Comparison of ENCODE assay signal across 8 mouse cellular contexts in genomic region chr6:40471720-40472010, GRCm38 (mm10). TPM values are rescaled to one million over a fixed set of nuclear protein-coding genes. Genes with fewer than 3 reads are reported as not detected.
DNase-seq lines count a peak whose midpoint lies in the region; ATAC-seq and TF ChIP-seq lines count a peak whose summit lies in the region.

No protein-coding gene starts in this region.

- H3K4me3 ChIP-seq in heart, embryonic 11.5 days (ENCODE audit: low read depth, low read length): peak overlapping the region; percentile 80
- H3K4me3 ChIP-seq in CH12.LX (replicated peaks in 1 of 3; ENCODE audit: low read depth in 2 of 3, low read length in 2 of 3, poor library complexity in 1 of 3): peak overlapping the region; percentile 74 to 96 (median 85)
- H3K4me3 ChIP-seq in forebrain, embryonic 12.5 days (replicated peaks): peak overlapping the region; percentile 76
- H3K4me3 ChIP-seq in liver, embryonic 14.5 days (ENCODE audit: insufficient read depth in 1 of 2, low read depth in 2 of 2, low read length in 2 of 2): peak overlapping the region; percentile 63 to 90

- H3K36me3 ChIP-seq in heart, embryonic 11.5 days (ENCODE audit: control insufficient read depth, insufficient read depth, low read length): peaks cover 18% of the 10 kb centered on the region
- H3K36me3 ChIP-seq in CH12.LX (replicated peaks in 1 of 2; ENCODE audit: control insufficient read depth in 1 of 2, insufficient read depth in 1 of 2, low read length in 1 of 2): peaks cover 28 to 34% of the 10 kb centered on the region in 2 experiments
- H3K36me3 ChIP-seq in forebrain, embryonic 12.5 days (replicated peaks): peaks cover 31% of the 10 kb centered on the region
- peaks cover 16% of the 10 kb centered on the region for H3K36me3 ChIP-seq in liver, embryonic 14.5 days (replicated peaks; ENCODE audit: control insufficient read depth, insufficient read depth, low read depth)

- no peaks in the 10 kb centered on the region for H3K27me3 ChIP-seq in heart, embryonic 11.5 days (ENCODE audit: control insufficient read depth, insufficient read depth, low read length)
- no peaks in the 10 kb centered on the region for H3K27me3 ChIP-seq in CH12.LX (replicated peaks)
- no peaks in the 10 kb centered on the region for H3K27me3 ChIP-seq in forebrain, embryonic 12.5 days
- H3K27me3 ChIP-seq in liver, embryonic 14.5 days (ENCODE audit: control insufficient read depth, insufficient read depth, low read length): no peaks in the 10 kb centered on the region

- peaks cover 4% of the 10 kb centered on the region for H3K4me1 ChIP-seq in heart, embryonic 11.5 days (ENCODE audit: control insufficient read depth, insufficient read depth, low read length)
- peaks cover 0 to 42% of the 10 kb centered on the region in 2 experiments; a peak in 2 of 4 replicates for H3K4me1 ChIP-seq in CH12.LX (ENCODE audit: control insufficient read depth in 1 of 2, insufficient read depth in 2 of 2)
- peaks cover 7% of the 10 kb centered on the region for H3K4me1 ChIP-seq in forebrain, embryonic 12.5 days
- peaks cover 3 to 4% of the 10 kb centered on the region in 2 experiments; a peak in 3 of 4 replicates for H3K4me1 ChIP-seq in liver, embryonic 14.5 days (replicated peaks; ENCODE audit: control insufficient read depth in 2 of 2, insufficient read depth in 2 of 2, low read length in 1 of 2)

- H3K79me2 ChIP-seq in CH12.LX (replicated peaks; ENCODE audit: control insufficient read depth, extremely low read depth, insufficient read depth, poor library complexity, severe bottlenecking): peaks cover 16% of the 10 kb centered on the region

- in situ Hi-C loops in CH12.LX (cut with MboI; ENCODE audit: low pct_ligation_motif_present, low pct_unique_long_range_greater_than_20kb, low sequenced_read_pairs): no loop called here

- no peaks in the 10 kb centered on the region for H3K9me3 ChIP-seq in heart, embryonic 11.5 days (replicated peaks; ENCODE audit: control insufficient read depth, low read length)
- H3K9me3 ChIP-seq in CH12.LX (replicated peaks; ENCODE audit: low read length): peaks cover 4% of the 10 kb centered on the region
- no peaks in the 10 kb centered on the region for H3K9me3 ChIP-seq in forebrain, embryonic 12.5 days
- H3K9me3 ChIP-seq in liver, embryonic 14.5 days (ENCODE audit: control insufficient read depth, low read length): no peaks in the 10 kb centered on the region

- TF ChIP-seq CTCF in CH12.LX (conservative IDR thresholded peaks at IDR 0.05 in 1 of 2, IDR thresholded peaks at IDR 0.05 in 1 of 2; ENCODE audit: low read depth in 2 of 2, low read length in 2 of 2): no peak
- TF ChIP-seq CTCF in liver, embryonic 14.5 days (IDR thresholded peaks at IDR 0.05; ENCODE audit: low read depth): no peak

- dilution Hi-C loops in CH12.LX (cut with MboI; ENCODE audit: extremely low pct_ligation_motif_present, extremely low pct_unique_long_range_greater_than_20kb, low sequenced_read_pairs): no loop called here

- peak overlapping the region; percentile 83 for H3K4me2 ChIP-seq in heart, embryonic 11.5 days
- H3K4me2 ChIP-seq in CH12.LX (ENCODE audit: insufficient read depth, low read depth, poor library complexity, severe bottlenecking): peak overlapping the region; percentile 83
- peak overlapping the region; percentile 68 for H3K4me2 ChIP-seq in forebrain, embryonic 12.5 days
- peak overlapping the region; percentile 77 for H3K4me2 ChIP-seq in liver, embryonic 14.5 days (ENCODE audit: low read depth)

- no peak for ATAC-seq in heart, embryonic 11.5 days (replicated peaks; ENCODE audit: insufficient number of reproducible peaks, low FRiP score, low TSS enrichment)
- ATAC-seq in forebrain, embryonic 12.5 days (ENCODE audit: low FRiP score): peak; percentile 25; the same call in 1 of the 2 replicates
- ATAC-seq in liver, embryonic 14.5 days (ENCODE audit: insufficient read depth): no peak
- no peak for ATAC-seq in granulocyte monocyte progenitor cell, adult 5-6 weeks (replicated peaks; ENCODE audit: poor library complexity, severe bottlenecking)

- DNase-seq in heart, postnatal 25 days (ENCODE audit: low spot score): no peak
- DNase-seq in CH12.LX (ENCODE audit: extremely low read depth): no peak
- no peak for DNase-seq in liver, embryonic 14.5 days (ENCODE audit: low read depth in 3 of 3, low spot score in 3 of 3)
- DNase-seq in layer of hippocampus, adult 8-10 months (ENCODE audit: low spot score in 2 of 2): no peak
- no peak for DNase-seq in thymus, postnatal 10 days (ENCODE audit: low spot score in 2 of 2)

- TF ChIP-seq POLR2A in CH12.LX (IDR thresholded peaks at IDR 0.05; ENCODE audit: low read depth, low read length): no peak

- TF ChIP-seq EP300 in CH12.LX (IDR thresholded peaks at IDR 0.05; ENCODE audit: low read length): no peak
- TF ChIP-seq EP300 in liver, embryonic 14.5 days (IDR thresholded peaks at IDR 0.05; ENCODE audit: low read depth): no peak

- peak overlapping the region; percentile 94 for H3K9ac ChIP-seq in heart, embryonic 11.5 days (ENCODE audit: low read depth, low read length)
- peak overlapping the region; percentile 96 for H3K9ac ChIP-seq in CH12.LX (ENCODE audit: insufficient read depth, low read depth)
- peak overlapping the region; percentile 87 for H3K9ac ChIP-seq in forebrain, embryonic 12.5 days
- H3K9ac ChIP-seq in liver, embryonic 14.5 days (replicated peaks): peak overlapping the region; percentile 71

- H3K27ac ChIP-seq in heart, embryonic 11.5 days (ENCODE audit: low read depth, low read length): peak overlapping the region; percentile 93
- peak overlapping the region; percentile 87 for H3K27ac ChIP-seq in CH12.LX (ENCODE audit: insufficient read depth, low read depth)
- H3K27ac ChIP-seq in forebrain, embryonic 12.5 days: peak overlapping the region; percentile 98
- H3K27ac ChIP-seq in liver, embryonic 14.5 days: no peak overlapping the region

- TF ChIP-seq RAD21 in CH12.LX (IDR thresholded peaks at IDR 0.05; ENCODE audit: low read depth, low read length): no peak

- under 1% methylated on average over 7 of the region's 7 CpGs for WGBS in heart, embryonic 11.5 days (ENCODE audit: insufficient replicate concordance)
- WGBS in forebrain, embryonic 12.5 days: 2% methylated on average over 7 of the region's 7 CpGs
- WGBS in liver, embryonic 14.5 days (ENCODE audit: insufficient replicate concordance): under 1% methylated on average over 7 of the region's 7 CpGs

- intact Hi-C loops in heart, postnatal 25 days (cut with DNase I): loop anchor here (1.0 to 2.0 kb wide), 2 partner anchors 35 to 146 kb away; partner anchors contain the start of genes Agk and E330009J07Rik

RNA-seq across cellular contexts. Expression of gene Ssbp1, which starts 0.5 kb away (rescaled TPM):
- 108 and 112 TPM in 2 replicates for polyA plus RNA-seq in heart, embryonic 11.5 days (2014; fragmentation: Nextera tagmentation; extraction: Ambion mirVana)
- total RNA-seq in heart, postnatal 25 days (2021): 10 to 100 TPM; 33.0 to 33.8 TPM
- total RNA-seq in CH12.LX (2012; rRNA removed): 70.2 and 84.1 TPM in 2 replicates
- 109 and 110 TPM in 2 replicates for total RNA-seq in CH12.LX (2014; rRNA removed)
- 118 and 147 TPM in 2 replicates for polyA plus RNA-seq in CH12.LX (2012; ENCODE audit: insufficient read length, low read depth)
- polyA plus RNA-seq in forebrain, embryonic 12.5 days (2016; fragmentation: Nextera tagmentation; extraction: Ambion mirVana): 199 TPM in 2 replicates
- polyA plus RNA-seq in liver, embryonic 14.5 days (2012; rRNA removed): 15.4 and 37.0 TPM in 2 replicates
- 68.5 and 75.1 TPM in 2 replicates for polyA plus RNA-seq in liver, embryonic 14.5 days (2014; fragmentation: Nextera tagmentation; extraction: Ambion mirVana)
- total RNA-seq in granulocyte monocyte progenitor cell, adult 5-6 weeks (2014; fragmentation: Nextera tagmentation): 197 and 221 TPM in 2 replicates
- total RNA-seq in granulocyte monocyte progenitor cell, adult 5-6 weeks (2017): 146 and 170 TPM in 2 replicates
- 10 to 100 TPM; 26.2 to 35.5 (median 32.6) TPM for total RNA-seq in layer of hippocampus, adult 8-10 months (2022)

RNA-seq across cellular contexts. Expression of gene Tas2r137, which starts 19.4 kb away (rescaled TPM):
- polyA plus RNA-seq in heart, embryonic 11.5 days (2014; fragmentation: Nextera tagmentation; extraction: Ambion mirVana): not detected in 2 replicates
- total RNA-seq in heart, postnatal 25 days (2021): not detected
- total RNA-seq in CH12.LX (2012; rRNA removed) (not detected in 2 replicates), CH12.LX (2014; rRNA removed) (not detected in 2 replicates)
- polyA plus RNA-seq in CH12.LX (2012; ENCODE audit: insufficient read length, low read depth): not detected in 2 replicates
- not detected in 2 replicates for polyA plus RNA-seq in forebrain, embryonic 12.5 days (2016; fragmentation: Nextera tagmentation; extraction: Ambion mirVana)
- polyA plus RNA-seq in liver, embryonic 14.5 days (2012; rRNA removed): not detected in 2 replicates
- polyA plus RNA-seq in liver, embryonic 14.5 days (2014; fragmentation: Nextera tagmentation; extraction: Ambion mirVana): not detected in 2 replicates
- total RNA-seq in granulocyte monocyte progenitor cell, adult 5-6 weeks (2014; fragmentation: Nextera tagmentation): 0.88 TPM in 1 of 2 replicates, not detected in the other
- 1.7 TPM in 1 of 2 replicates, not detected in the other for total RNA-seq in granulocyte monocyte progenitor cell, adult 5-6 weeks (2017)
- not detected for total RNA-seq in layer of hippocampus, adult 8-10 months (2022)

RNA-seq across cellular contexts. Expression of gene Tas2r108, which starts 21.7 kb away (rescaled TPM):
- polyA plus RNA-seq in heart, embryonic 11.5 days (2014; fragmentation: Nextera tagmentation; extraction: Ambion mirVana): 0.31 TPM in 1 of 2 replicates, not detected in the other
- not detected for total RNA-seq in heart, postnatal 25 days (2021)
- total RNA-seq in CH12.LX (2012; rRNA removed) (not detected in 2 replicates), CH12.LX (2014; rRNA removed) (not detected in 2 replicates)
- not detected in 2 replicates for polyA plus RNA-seq in CH12.LX (2012; ENCODE audit: insufficient read length, low read depth)
- polyA plus RNA-seq in forebrain, embryonic 12.5 days (2016; fragmentation: Nextera tagmentation; extraction: Ambion mirVana): not detected in 2 replicates
- 0.05 TPM in 1 of 2 replicates, not detected in the other for polyA plus RNA-seq in liver, embryonic 14.5 days (2012; rRNA removed)
- 0.14 TPM in 1 of 2 replicates, not detected in the other for polyA plus RNA-seq in liver, embryonic 14.5 days (2014; fragmentation: Nextera tagmentation; extraction: Ambion mirVana)
- total RNA-seq in granulocyte monocyte progenitor cell, adult 5-6 weeks (2014; fragmentation: Nextera tagmentation): not detected in 2 replicates
- total RNA-seq in granulocyte monocyte progenitor cell, adult 5-6 weeks (2017): not detected in 2 replicates
- under 1 TPM in 1 of 4 experiments, not detected in 3; 0.33 TPM for total RNA-seq in layer of hippocampus, adult 8-10 months (2022)

RNA-seq across cellular contexts. Expression of gene Wee2, which starts 32.8 kb away (rescaled TPM):
- not detected in 2 replicates for polyA plus RNA-seq in heart, embryonic 11.5 days (2014; fragmentation: Nextera tagmentation; extraction: Ambion mirVana)
- not detected for total RNA-seq in heart, postnatal 25 days (2021)
- total RNA-seq in CH12.LX (2012; rRNA removed): not detected in 2 replicates
- total RNA-seq in CH12.LX (2014; rRNA removed): not detected in 2 replicates
- not detected in 2 replicates for polyA plus RNA-seq in CH12.LX (2012; ENCODE audit: insufficient read length, low read depth)
- polyA plus RNA-seq in forebrain, embryonic 12.5 days (2016; fragmentation: Nextera tagmentation; extraction: Ambion mirVana): 0.19 and 0.24 TPM in 2 replicates
- not detected in 2 replicates for polyA plus RNA-seq in liver, embryonic 14.5 days (2012; rRNA removed)
- not detected in 2 replicates for polyA plus RNA-seq in liver, embryonic 14.5 days (2014; fragmentation: Nextera tagmentation; extraction: Ambion mirVana)
- not detected in 2 replicates for total RNA-seq in granulocyte monocyte progenitor cell, adult 5-6 weeks (2014; fragmentation: Nextera tagmentation)
- not detected in 2 replicates for total RNA-seq in granulocyte monocyte progenitor cell, adult 5-6 weeks (2017)
- total RNA-seq in layer of hippocampus, adult 8-10 months (2022): under 1 TPM in 1 of 4 experiments, not detected in 3; 0.16 TPM

RNA-seq across cellular contexts. Expression of gene E330009J07Rik, which starts 35.7 kb away (rescaled TPM):
- polyA plus RNA-seq in heart, embryonic 11.5 days (2014; fragmentation: Nextera tagmentation; extraction: Ambion mirVana): 3.4 and 3.7 TPM in 2 replicates
- total RNA-seq in heart, postnatal 25 days (2021): 1 to 10 TPM; 2.7 to 4.0 TPM
- total RNA-seq in CH12.LX (2012; rRNA removed) (10.9 and 13.1 TPM in 2 replicates), CH12.LX (2014; rRNA removed) (21.6 and 22.0 TPM in 2 replicates)
- polyA plus RNA-seq in CH12.LX (2012; ENCODE audit: insufficient read length, low read depth): 11.6 and 12.3 TPM in 2 replicates
- 25.8 and 28.4 TPM in 2 replicates for polyA plus RNA-seq in forebrain, embryonic 12.5 days (2016; fragmentation: Nextera tagmentation; extraction: Ambion mirVana)
- 0.35 and 0.57 TPM in 2 replicates for polyA plus RNA-seq in liver, embryonic 14.5 days (2012; rRNA removed)
- polyA plus RNA-seq in liver, embryonic 14.5 days (2014; fragmentation: Nextera tagmentation; extraction: Ambion mirVana): 0.67 and 2.7 TPM in 2 replicates
- total RNA-seq in granulocyte monocyte progenitor cell, adult 5-6 weeks (2014; fragmentation: Nextera tagmentation): 5.3 and 10.0 TPM in 2 replicates
- total RNA-seq in granulocyte monocyte progenitor cell, adult 5-6 weeks (2017): 9.8 and 10.0 TPM in 2 replicates
- 10 to 100 TPM; 40.4 to 53.1 (median 45.7) TPM for total RNA-seq in layer of hippocampus, adult 8-10 months (2022)
